Mouse (Mus musculus): ENCODE data around the gene Rnf180. TPM values are rescaled to one million over a fixed set of nuclear protein-coding genes. Genes with fewer than 3 reads are reported as not detected.

Rnf180 gene
- polyA plus RNA-seq, 1 experiment from 2014 or later, result 46.1 TPM

DNA sequence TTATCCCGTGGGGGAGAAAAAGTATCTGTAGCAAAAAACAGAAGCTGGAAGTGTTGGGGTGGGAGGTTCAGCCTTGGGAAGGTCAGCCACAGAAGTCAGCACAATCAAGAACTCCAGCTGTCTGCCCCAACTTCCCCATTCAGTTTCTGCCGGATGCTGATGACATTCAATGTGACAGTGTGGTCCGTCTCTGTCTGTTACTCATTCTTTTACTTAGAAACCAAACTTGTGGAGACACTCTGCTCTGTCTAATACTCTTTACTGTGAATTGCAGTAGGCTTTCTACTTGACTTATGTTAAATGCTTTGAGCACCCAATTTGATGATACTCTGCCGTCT, 5.4 kb upstream of the Rnf180 start:
- 87% methylated on average over 4 of the region's 4 CpGs for WGBS
- no peaks in the 10 kb centered on the region for H3K9me3 ChIP-seq (replicated peaks; ENCODE audit: control insufficient read depth, low read length, poor library complexity, severe bottlenecking)
- no peaks in the 10 kb centered on the region for H3K27me3 ChIP-seq (ENCODE audit: control insufficient read depth, insufficient read depth, low read depth, low read length)
- H3K36me3 ChIP-seq (ENCODE audit: control insufficient read depth, insufficient read depth, low read length), result no peaks in the 10 kb centered on the region
- no peak overlapping the region for H3K4me3 ChIP-seq (ENCODE audit: low read depth, low read length)
- no peak overlapping the region for H3K27ac ChIP-seq (ENCODE audit: low read length)
- H3K4me2 ChIP-seq (ENCODE audit: low read length), result no peak overlapping the region
- no peak overlapping the region for H3K9ac ChIP-seq (ENCODE audit: low read depth, low read length)
- ATAC-seq, result no peak
- no peaks in the 10 kb centered on the region for H3K4me1 ChIP-seq (ENCODE audit: control insufficient read depth, insufficient read depth, low read length)

DNA sequence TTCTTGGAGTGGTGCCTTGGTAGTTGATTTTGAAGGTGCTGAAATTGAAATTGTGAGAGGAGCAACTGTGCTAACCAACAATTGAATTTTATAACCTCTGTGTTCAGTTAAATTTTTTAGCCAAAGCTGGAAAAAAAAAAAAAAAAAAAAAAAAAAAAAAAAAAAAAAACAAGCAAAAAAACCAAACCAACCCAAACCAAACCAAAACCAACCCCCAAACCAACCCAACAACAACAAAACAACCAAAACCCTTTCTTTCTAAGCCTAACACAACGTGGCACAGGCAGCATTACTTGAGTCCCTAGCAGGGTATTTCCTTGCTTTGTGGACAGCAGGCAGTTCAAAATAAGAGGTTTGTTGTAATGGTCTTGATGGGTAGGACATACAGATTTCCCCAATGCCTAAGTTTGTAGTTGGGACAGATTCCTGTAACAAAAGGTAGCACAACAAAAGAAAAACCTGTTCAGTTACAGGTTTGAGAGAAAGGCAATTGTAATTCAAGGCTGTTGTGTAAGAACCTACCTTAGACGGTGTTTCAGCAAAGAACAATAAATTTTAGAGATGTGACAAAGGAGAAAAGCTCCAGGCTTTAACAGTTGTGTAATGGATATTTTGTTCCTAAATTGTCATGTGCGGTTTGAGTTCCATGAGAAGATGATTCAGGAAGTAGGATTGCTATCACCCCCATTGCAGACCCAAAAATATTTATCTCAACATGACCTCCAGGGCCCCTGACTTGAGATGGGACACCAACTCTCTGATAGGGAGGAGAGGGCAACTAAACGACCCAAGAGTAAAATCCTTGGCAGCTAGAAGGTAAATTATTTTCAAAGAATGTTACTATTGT, 4.8 kb upstream of the Rnf180 start:
- Histone ChIP-seq H3K4me1 (ENCODE audit: control insufficient read depth, insufficient read depth, low read length) (no peaks in the 10 kb centered on the region; the same call in 1 of the 2 replicates), H3K9ac (ENCODE audit: low read depth, low read length) (no peak overlapping the region), H3K4me3 (ENCODE audit: low read depth, low read length) (no peak overlapping the region), H3K9me3 (replicated peaks; ENCODE audit: control insufficient read depth, low read length, poor library complexity, severe bottlenecking) (no peaks in the 10 kb centered on the region), H3K27ac (ENCODE audit: low read length) (no peak overlapping the region), H3K4me2 (ENCODE audit: low read length) (no peak overlapping the region), H3K36me3 (ENCODE audit: control insufficient read depth, insufficient read depth, low read length) (no peaks in the 10 kb centered on the region), H3K27me3 (ENCODE audit: control insufficient read depth, insufficient read depth, low read depth, low read length) (no peaks in the 10 kb centered on the region)
- 83% methylated on average over 4 of the region's 4 CpGs for WGBS
- ATAC-seq, result no peak

DNA sequence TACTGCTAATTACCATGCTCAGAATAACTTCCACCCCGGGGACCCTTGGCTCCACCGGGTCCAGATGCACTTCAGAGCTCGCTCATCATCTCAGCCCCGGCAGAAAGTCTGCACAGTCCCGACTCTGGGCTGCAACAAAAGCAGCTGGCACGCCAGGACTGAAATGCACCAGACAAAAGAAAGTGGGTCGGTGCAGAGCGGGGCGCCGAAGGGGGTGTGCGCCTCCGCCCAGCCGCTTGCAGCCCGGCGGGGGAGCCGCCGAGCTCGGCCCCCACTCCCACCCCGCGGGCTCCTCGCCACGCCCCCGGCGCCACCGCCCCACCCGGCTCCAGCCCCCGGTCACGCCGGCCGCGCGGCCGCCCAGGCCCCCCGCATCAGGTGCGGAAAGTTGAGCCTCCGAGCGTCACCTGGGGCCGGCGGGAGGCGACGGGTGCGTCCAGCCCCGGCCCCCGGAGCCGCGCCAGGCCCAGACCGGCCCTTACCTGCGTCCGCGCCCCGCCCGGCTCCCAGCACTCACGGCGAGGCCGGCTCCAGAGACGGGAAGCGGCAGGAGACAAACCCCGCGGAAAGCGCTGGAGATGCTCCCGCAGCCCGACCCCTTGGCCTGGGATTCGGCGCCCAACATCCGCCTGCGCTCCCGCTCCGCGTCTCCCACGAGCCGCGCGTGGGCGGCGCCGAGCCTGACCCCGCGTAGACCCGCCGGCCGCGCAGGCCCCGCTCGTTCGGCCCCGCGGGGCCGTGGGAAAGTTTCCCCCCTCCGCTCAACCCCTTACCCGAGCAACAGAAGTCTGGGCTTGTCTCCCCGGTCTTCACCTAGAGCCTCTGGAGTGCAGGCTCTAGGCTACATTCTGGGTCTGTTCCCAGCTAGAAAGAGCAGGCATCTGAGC, 591 bp downstream of the Rnf180 start:
- ATAC-seq, result peak; percentile 91
- WGBS, result under 1% methylated on average over 59 of the region's 91 CpGs
- H3K9ac ChIP-seq (ENCODE audit: low read depth, low read length), result peak overlapping the region; percentile 97
- H3K4me1 ChIP-seq (ENCODE audit: control insufficient read depth, insufficient read depth, low read length), result peaks cover 11% of the 10 kb centered on the region
- no peaks in the 10 kb centered on the region for H3K27me3 ChIP-seq (ENCODE audit: control insufficient read depth, insufficient read depth, low read depth, low read length)
- H3K27ac ChIP-seq (ENCODE audit: low read length), result peak overlapping the region; percentile 86
- H3K9me3 ChIP-seq (replicated peaks; ENCODE audit: control insufficient read depth, low read length, poor library complexity, severe bottlenecking), result no peaks in the 10 kb centered on the region
- no peaks in the 10 kb centered on the region for H3K36me3 ChIP-seq (ENCODE audit: control insufficient read depth, insufficient read depth, low read length)
- H3K4me3 ChIP-seq (ENCODE audit: low read depth, low read length), result peak overlapping the region; percentile 83
- H3K4me2 ChIP-seq (ENCODE audit: low read length), result peak overlapping the region; percentile 59

DNA sequence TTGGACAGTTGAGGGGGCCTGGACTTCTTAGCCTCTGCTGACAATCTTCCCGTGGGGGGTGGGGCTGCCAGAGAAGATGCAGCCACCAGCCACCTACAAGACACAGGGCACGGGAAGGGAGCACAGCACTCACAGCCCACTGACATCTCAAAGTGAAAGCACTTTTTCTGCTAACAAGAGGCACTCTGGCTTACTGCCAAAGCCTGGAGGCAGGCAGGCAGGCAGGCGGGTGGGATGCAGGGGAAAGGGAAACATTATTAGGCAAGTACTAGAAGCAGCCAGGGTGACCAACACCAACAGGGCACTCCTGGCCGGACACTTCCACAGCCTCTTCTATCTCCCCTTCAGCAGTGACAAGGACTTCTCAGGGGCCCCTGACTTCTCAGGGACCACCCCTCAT, 2.8 kb downstream of the Rnf180 start:
- no peak overlapping the region for H3K4me3 ChIP-seq (ENCODE audit: low read depth, low read length)
- peak overlapping the region; percentile 59; the same call in 1 of the 2 replicates for H3K4me2 ChIP-seq (ENCODE audit: low read length)
- H3K27me3 ChIP-seq (ENCODE audit: control insufficient read depth, insufficient read depth, low read depth, low read length), result no peaks in the 10 kb centered on the region
- WGBS, result 31% methylated on average over 4 of the region's 4 CpGs
- no peaks in the 10 kb centered on the region for H3K36me3 ChIP-seq (ENCODE audit: control insufficient read depth, insufficient read depth, low read length)
- H3K4me1 ChIP-seq (ENCODE audit: control insufficient read depth, insufficient read depth, low read length), result peaks cover 11% of the 10 kb centered on the region
- H3K27ac ChIP-seq (ENCODE audit: low read length), result peak overlapping the region; percentile 51
- ATAC-seq, result peak; percentile 7; the same call in 1 of the 2 replicates
- no peaks in the 10 kb centered on the region for H3K9me3 ChIP-seq (replicated peaks; ENCODE audit: control insufficient read depth, low read length, poor library complexity, severe bottlenecking)
- H3K9ac ChIP-seq (ENCODE audit: low read depth, low read length), result peak overlapping the region; percentile 25; the same call in 1 of the 2 replicates

DNA sequence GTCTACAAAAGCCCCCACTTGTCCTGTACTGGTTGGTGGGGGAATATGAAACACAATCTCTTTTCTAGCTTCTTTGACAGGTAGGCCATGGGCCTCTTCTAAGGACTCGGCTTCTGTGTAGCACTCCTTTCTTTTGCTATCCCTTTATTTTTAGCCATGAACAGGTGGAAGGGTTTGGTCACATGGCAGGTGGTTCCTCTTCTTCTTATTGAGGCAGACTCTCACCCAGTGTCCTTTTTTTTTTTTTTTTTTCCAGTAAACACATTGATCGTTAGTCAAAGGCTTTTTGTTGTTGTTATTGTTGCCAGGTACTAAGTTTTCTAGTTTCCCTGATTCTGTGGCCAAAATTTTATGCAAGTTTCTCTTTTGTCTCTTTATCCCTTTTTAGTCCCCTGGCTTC, 4.0 kb downstream of the Rnf180 start:
- H3K36me3 ChIP-seq (ENCODE audit: control insufficient read depth, insufficient read depth, low read length), result no peaks in the 10 kb centered on the region
- no peak overlapping the region for H3K27ac ChIP-seq (ENCODE audit: low read length)
- peaks cover 11% of the 10 kb centered on the region for H3K4me1 ChIP-seq (ENCODE audit: control insufficient read depth, insufficient read depth, low read length)
- no peak overlapping the region for H3K4me3 ChIP-seq (ENCODE audit: low read depth, low read length)
- no peak overlapping the region for H3K9ac ChIP-seq (ENCODE audit: low read depth, low read length)
- H3K27me3 ChIP-seq (ENCODE audit: control insufficient read depth, insufficient read depth, low read depth, low read length), result no peaks in the 10 kb centered on the region
- H3K9me3 ChIP-seq (replicated peaks; ENCODE audit: control insufficient read depth, low read length, poor library complexity, severe bottlenecking), result no peaks in the 10 kb centered on the region
- 88% methylated on average over 2 of the region's 2 CpGs for WGBS
- no peak overlapping the region for H3K4me2 ChIP-seq (ENCODE audit: low read length)
- ATAC-seq, result no peak

DNA sequence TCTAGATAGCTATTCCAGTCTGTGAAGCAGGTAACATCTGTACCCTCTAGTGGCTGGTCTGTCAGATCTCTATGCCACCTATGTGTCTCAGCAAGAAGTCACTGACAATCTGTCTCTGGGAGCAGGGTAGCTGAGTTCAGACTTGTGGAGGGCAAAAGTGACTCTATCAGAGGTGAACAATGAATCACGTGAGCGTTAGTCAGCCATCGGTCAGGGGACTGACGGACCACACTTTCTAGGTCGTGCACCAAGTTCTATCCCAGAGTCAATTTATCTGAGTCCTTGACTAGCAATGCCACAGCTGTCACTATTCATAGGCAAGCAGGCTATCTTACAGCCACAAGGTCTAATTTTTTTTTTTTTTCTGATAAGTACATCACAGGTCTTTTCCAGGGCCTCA, 4.6 kb downstream of the Rnf180 start:
- Histone ChIP-seq H3K9ac (ENCODE audit: low read depth, low read length) (no peak overlapping the region), H3K4me3 (ENCODE audit: low read depth, low read length) (no peak overlapping the region), H3K36me3 (ENCODE audit: control insufficient read depth, insufficient read depth, low read length) (no peaks in the 10 kb centered on the region), H3K4me2 (ENCODE audit: low read length) (no peak overlapping the region), H3K27me3 (ENCODE audit: control insufficient read depth, insufficient read depth, low read depth, low read length) (no peaks in the 10 kb centered on the region), H3K4me1 (ENCODE audit: control insufficient read depth, insufficient read depth, low read length) (peaks cover 11% of the 10 kb centered on the region), H3K9me3 (replicated peaks; ENCODE audit: control insufficient read depth, low read length, poor library complexity, severe bottlenecking) (no peaks in the 10 kb centered on the region), H3K27ac (ENCODE audit: low read length) (no peak overlapping the region)
- 91% methylated on average over 5 of the region's 5 CpGs for WGBS
- ATAC-seq, result no peak

DNA sequence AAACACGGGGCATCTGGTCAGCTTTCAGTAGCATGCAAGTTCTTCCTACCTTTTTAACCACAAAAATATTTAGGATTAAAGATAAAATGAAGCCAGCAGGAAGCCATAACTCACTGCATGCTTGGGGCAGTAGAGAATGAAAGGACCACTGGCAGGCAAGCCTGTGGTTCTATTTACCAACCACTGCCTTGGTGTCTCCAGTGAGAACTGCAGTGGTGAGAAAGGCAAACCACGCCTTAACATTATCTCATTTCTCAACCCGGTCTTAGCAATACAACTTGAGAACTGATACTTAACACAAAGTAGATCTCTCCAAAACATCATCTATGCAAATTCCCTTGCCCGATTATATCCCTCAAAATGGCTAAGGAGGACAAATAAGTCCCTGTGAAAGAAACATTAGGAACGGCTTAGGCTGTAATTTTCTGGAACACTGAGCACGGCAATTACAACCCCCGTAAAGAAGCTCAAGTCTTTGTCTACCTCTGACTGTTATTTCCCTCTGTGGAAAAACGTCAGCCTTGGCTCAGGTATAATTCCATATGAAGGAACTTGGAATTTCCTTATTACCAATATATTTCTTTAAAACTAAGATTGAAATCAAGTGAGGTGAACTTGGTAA, 15.1 kb downstream of the Rnf180 start:
- Histone ChIP-seq H3K4me3 (ENCODE audit: low read depth, low read length) (no peak overlapping the region), H3K36me3 (ENCODE audit: control insufficient read depth, insufficient read depth, low read length) (no peaks in the 10 kb centered on the region), H3K27me3 (ENCODE audit: control insufficient read depth, insufficient read depth, low read depth, low read length) (no peaks in the 10 kb centered on the region), H3K9me3 (replicated peaks; ENCODE audit: control insufficient read depth, low read length, poor library complexity, severe bottlenecking) (no peaks in the 10 kb centered on the region), H3K4me2 (ENCODE audit: low read length) (no peak overlapping the region), H3K9ac (ENCODE audit: low read depth, low read length) (no peak overlapping the region), H3K27ac (ENCODE audit: low read length) (no peak overlapping the region), H3K4me1 (ENCODE audit: control insufficient read depth, insufficient read depth, low read length) (no peaks in the 10 kb centered on the region)
- no peak for ATAC-seq
- 23% methylated on average over 8 of the region's 8 CpGs for WGBS

DNA sequence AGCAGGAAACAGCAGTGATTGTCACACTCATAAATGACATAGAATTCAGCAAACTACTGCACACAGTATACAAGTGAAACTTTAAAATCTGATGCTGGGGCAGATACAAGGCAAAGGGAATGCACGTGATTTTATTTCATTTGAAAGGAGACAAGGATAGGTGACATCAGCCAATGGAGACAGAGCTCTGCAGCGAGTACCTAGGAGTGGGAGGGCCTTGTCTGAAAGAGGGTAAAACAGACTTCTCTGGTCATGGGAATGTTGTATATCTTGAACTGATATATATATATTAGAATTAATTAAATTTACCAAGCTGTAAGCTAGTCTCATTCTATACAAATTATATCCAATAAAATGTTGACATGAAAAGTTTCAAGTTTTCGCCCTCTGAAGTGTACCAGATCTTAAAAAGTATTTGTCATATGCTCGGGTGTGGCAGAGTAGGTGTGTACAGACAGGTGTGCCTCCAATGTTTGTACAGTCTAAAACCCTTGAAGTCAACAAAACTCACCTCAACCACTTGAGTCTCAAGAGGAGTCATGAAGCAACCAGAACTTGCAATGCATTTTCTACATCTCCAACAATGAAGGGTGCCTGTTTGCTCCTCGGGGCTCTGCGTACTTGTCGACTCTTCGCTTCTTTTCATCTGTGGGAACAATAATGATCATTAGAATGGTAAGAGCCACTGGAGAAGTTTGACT, 24.1 kb downstream of the Rnf180 start:
- H3K4me2 ChIP-seq (ENCODE audit: low read length), result no peak overlapping the region
- no peaks in the 10 kb centered on the region for H3K27me3 ChIP-seq (ENCODE audit: control insufficient read depth, insufficient read depth, low read depth, low read length)
- H3K9ac ChIP-seq (ENCODE audit: low read depth, low read length), result no peak overlapping the region
- peaks cover 14% of the 10 kb centered on the region; the same call in 1 of the 2 replicates for H3K36me3 ChIP-seq (ENCODE audit: control insufficient read depth, insufficient read depth, low read length)
- 96% methylated on average over 8 of the region's 8 CpGs for WGBS
- H3K9me3 ChIP-seq (replicated peaks; ENCODE audit: control insufficient read depth, low read length, poor library complexity, severe bottlenecking), result peaks cover 11% of the 10 kb centered on the region
- ATAC-seq, result no peak
- H3K4me3 ChIP-seq (ENCODE audit: low read depth, low read length), result no peak overlapping the region
- H3K4me1 ChIP-seq (ENCODE audit: control insufficient read depth, insufficient read depth, low read length), result no peaks in the 10 kb centered on the region
- H3K27ac ChIP-seq (ENCODE audit: low read length), result no peak overlapping the region

Data from midbrain, embryonic 16.5 days (tissue).